Mouse (Mus musculus) layer of hippocampus, postnatal 14 days (tissue): ENCODE results near the gene Gna12. TPM values are rescaled to one million over a fixed set of nuclear protein-coding genes. Genes with fewer than 3 reads are reported as not detected.

Source experiments
- DNase-seq, 2 experiments: peaks; one replicate each; pipeline ENCODE4 v3.0.0; 2021 to 2022; ENCODE audit warnings: low spot score in 2 of 2, mixed read lengths in 1 of 2
- total RNA-seq, 2 experiments: library from RNA; stranded (reverse); gene quantifications; 2 replicates each; pipeline ENCODE4 v1.2.3; 2021

The Gna12 gene
- total RNA-seq, 2 experiments from 2014 or later: 88.7 to 96.0 TPM

DNA sequence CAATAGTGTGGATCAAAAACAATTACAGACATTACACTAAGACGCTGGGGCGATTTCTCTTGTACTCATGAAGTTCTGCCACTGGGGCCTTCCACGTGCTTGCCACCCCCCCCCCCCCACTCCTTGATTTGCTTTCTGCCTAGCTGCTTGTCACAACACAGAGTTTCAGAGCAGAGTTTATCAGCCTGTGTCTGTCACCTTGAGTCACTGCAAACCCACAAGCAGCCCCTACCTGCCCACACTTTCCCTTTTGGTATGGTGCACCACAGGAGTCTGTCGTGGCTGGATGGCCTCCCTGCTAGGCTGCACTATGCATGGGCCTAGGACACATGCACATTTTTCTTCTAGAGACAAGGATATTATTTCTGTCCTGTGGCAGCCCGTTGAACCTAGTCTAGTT lies 31.5 kb downstream of the Gna12 start:
- DNase-seq: no peak

DNA sequence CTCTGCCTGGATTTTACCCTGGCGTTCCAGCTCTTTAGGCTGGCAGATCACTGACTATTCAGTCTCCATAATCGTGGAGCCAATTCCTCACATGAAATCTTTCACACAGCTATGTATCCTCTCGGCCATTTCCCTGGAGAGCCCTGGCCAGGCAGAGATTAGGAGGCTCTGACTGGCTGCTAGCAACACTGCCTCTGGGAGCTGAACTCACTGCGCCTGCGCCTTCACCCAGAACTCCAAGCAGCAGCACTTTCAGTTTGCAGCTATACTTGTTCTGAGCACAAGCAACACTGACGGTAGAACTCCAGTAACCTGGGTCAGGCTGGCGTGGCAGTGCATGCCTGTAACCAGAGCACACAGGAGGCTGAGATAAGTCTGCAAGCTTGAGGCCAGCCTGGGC lies 32.1 kb downstream of the Gna12 start:
- DNase-seq: no peak

DNA sequence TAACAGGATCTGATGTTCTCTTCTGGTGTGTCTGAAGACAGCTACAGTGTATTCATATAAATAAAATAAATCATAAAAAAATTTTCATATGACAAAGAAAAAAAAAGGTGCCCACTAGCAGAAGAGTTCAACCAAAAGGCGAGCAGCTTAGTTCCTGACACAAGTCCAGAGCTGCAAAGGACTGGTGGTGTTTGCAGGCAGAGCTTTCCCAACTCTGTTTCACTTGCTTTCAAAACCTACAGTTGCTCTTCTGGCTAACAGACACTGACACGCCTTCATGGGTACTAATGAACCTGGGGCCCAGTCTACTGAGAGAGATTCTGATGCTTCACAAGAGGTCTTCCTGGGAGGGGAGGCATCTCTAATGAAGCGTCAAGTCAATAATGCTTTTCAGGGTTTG lies 34.2 kb downstream of the Gna12 start:
- DNase-seq: no peak

DNA sequence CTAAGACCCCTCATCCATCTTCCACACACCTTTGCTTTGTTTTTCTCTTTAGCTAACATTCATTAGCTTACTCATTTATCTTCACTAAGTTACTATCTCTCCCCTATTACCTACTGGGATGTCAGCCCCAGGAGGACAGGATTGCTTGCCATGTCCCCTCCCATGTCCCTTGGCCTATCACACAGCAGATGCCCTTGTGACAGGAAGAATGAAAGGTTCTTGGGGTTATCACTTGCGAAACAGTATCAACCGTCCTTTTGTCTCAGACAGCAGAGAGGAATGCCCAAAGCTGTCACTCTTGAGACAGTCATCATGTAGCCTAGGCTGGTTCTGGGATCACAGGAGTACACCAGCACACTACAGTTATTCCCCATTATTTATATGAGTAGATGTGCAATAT lies 35.1 kb downstream of the Gna12 start:
- DNase-seq: no peak

DNA sequence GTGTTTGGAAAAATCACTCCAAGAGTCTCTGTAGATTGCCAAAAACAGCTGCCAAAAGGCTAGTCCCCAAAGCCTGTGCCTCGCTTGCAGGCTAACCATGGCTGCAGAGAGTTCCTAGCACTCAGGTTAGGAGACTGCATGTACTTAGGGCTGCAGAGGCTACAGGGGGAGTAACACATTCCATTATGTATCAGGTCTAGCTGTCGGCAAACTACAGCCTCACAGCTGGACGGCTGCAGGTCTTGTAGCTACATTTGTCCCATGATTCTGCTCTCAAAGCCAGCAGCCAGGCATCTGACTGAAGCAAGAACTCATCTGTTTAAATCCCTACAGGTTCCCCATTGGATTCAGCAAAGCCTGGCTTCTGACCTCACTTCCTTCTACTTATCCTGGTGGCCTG lies 35.5 kb downstream of the Gna12 start:
- DNase-seq: no peak

DNA sequence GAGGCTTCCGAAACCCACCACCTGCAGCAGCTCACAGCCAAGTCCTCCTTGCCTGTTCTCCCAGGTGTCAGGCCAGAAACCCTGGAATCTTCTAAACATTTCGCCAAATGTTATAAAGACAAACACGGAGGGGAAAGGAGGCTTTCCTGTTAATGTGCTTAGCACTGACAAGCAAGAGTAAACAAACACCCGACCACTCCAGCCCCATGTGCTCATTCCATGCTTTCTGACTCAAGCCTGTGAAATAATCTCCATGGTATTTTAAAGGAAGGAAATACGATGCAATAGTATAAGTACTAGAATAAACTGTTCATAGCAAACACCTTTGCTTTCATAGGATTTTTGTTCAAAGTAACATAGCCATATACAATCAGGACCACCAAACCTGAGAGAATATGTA lies 38.0 kb downstream of the Gna12 start:
- no peak for DNase-seq

DNA sequence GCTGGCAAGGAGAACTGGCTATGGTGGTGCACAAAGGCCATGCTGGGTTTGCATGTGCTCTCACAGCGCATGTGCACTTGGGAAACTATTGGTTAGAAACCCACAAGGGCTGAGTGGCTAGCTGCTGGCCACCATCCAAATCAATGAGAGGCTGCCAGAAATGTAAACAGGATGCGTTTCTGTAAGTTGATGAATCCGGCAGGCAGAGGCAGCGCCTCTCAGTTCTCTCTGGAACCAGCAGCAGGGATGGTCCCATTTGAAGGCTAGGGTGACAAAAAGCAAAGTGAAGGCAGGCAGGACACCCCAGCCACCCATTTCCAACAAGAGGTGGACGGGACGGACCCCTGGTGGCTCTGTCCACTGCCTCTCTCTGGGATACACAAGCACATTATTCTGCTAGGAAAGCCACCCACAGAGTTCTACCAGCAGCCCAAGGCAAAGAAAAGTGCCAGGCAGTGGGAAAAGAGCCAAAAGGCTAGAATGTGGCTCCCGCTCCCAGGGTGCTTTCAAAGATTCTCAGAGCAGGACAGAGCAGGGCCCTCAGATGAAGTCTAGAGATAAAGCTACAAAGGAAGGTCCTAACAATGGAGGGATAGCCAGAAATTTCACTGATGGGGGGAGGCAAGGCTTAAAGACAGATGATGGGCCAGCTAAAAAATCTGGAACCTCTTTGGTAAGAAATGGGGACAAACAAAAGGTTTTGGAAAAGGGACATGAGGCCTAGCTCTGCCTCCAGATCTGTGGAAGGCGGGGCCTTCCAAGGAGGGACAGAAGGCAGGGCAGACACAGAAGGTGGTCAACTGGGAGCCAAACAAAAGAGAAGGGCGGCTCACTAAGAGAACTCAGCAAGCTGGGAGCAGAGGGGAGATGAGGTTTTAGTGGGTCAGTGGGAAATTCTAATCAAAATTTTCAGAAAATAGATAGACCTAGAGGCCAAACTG lies 39.0 kb downstream of the Gna12 start:
- DNase-seq: peak; percentile 51 to 70

DNA sequence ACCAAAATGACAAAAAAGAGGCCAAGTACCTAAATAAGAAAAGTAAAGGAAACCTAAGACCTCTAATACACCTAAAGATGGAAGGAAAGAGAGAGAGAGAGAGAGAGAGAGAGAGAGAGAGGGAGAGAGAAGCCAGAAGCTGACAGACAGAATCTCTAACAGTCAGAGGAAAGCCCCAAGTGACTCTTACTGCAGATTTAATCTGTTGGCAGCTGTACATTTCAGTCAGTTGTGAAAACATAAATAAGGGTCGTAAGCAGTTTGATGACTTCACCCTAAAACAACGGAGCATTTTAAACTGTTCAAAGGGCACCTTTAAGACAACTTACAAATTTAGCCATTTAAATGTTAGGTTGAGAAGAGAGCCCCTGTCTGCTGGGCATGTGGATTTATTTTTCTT lies 39.8 kb downstream of the Gna12 start:
- DNase-seq: no peak

DNA sequence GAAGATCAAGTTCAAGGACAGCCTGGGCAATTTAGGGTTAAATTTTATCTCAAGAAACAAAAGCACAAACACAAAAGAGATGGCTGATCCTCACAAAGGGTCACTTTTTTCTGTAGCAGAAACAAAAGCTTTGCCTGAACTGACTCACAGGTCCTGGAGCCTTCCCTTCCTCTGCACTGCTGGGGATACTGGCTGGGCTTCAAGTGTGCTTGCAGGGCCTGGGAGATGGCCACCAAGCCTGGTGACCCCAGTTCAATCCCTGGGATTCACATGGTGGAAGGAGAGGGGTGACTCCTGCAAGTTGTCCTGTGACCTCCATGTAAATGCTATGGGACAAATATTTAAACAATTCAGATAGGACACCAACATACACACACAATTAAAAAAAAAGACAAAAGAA lies 40.7 kb downstream of the Gna12 start:
- no peak for DNase-seq

DNA sequence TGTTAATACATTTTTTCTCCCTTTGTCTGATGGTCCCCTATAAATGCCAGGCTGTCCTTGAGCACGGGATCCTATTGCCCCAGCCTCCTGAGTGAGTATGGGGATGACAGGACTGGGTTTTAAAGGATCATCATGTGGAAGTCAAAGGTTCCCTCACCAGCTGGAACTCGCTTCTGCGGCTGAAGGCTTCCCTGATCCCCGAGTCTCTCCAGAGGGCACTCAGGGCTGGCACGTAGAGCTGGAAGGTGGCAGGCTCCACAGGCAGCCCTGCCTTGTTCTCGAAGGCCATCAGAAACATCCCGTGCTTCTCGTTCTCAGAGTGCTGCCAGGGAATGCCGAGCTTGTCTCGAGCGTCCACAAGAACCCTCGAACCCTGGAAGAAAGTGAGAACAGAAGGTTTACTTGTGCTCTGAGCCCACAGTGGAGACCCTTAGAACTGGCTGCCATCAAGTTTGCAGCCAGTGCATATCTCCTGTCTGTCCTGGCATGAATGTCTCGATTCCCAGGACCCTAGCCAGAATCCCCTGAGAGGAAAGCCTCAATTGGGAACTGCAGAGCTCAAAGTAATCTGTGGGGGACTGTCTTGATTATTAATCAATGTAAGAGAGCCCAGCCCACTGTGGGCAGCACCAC lies 44.9 kb downstream of the Gna12 start:
- DNase-seq: no peak

DNA sequence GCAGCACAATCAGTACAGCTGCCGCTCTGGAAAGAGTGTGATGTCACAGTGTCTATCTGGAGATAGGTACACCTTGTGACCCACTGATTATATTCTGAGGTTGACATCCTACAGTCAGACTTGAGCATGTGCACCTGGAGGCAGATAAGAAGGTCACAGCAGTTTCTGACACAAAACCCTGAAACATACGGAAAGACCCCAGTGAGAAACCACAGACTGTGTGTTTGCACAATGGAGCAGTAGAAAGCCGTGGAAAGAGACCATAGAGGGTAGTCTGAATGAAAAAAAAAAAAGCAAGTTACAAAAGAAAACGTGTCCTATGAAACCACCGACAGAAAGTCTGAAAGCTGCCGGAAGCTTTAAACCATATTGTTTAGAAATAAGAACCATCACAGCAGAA lies 45.9 kb downstream of the Gna12 start:
- DNase-seq: no peak

DNA sequence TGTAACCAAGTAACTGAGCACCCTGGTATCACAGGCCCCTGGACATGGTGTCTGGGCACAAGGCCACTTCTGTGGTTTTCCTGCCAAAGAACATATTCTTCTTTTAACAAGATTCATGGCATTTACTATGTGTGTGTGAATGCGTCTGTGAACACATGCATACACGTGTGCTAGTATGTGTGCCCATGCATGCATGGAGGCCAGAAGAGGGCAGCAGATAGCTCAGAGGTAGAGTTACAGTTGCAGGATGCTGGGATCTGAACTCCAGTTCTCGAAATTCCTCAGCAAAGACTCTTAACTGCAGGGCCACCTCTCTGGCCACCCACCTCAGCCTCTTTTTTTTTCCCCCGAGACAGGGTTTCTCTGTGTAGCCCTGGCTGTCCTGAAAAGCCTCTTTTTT lies 46.7 kb downstream of the Gna12 start:
- no peak for DNase-seq

DNA sequence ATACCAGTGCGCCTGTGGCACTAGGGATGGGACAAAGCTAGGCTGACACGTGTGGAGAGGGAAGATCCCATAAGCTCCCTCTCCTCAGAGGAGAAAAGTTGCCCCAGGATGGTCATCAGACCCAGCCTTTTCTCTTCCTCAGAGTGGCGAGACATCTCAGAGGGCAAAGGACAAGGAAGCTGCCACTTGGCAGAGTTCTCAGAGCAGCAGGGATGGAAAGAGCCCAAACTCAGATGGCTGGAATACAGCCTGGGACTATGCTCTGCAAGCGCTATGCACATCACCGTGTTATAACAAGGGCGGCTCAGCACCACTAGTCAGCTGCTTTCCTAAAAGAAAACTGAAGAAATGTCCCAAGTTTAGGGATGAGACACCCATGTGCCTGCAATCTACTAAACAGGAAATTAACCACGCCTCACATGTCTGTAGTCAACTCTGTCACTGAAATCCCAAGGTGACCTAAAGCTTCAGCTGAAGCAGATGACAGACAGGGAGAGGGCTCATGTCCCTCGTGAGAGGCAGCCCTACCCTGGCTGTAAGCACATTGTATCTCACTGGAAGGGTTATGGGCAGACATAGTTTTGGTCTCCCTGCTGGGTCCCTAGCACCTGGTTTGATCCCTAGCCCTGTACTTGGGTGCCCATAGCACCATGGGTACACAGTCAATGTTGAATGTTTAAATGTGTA lies 48.2 kb downstream of the Gna12 start:
- DNase-seq: no peak

DNA sequence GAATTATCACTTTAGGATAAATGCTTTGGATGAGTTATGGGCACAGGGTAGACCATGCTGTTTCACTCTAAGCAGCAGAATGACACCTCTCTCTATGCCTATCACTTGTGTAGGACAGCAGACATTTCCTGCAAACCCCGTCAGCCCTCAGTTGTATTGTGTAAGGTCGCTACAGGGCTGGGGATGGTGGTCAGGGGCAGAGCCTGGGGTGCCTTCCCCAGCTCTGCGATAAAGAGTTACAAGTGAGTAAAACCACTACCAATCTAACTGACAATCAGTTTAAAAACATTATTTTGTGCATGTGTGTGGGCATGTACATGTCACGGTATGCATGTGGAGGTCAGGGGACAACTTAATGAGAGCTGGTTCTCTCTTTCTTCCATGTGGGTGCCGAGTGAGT lies 49.1 kb downstream of the Gna12 start:
- DNase-seq: no peak

DNA sequence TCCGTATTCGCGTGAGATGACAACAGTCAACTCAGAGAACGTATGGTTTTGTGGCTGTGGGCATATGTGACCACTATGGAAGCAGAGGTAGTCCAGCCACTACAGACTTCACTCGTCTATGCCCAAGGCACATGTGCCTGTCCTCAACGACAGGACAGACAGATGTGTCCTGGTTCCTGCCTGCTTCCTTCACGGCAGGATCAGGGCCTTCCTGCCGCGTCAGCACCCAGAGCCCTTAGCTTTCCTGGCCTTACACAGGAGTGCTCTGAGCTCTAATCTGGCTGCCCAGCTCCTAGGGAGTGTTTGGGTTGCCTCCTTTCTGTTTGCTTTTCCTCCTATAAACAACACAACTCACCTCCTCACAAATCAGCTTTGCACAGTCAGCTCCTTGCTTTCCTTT lies 53.3 kb downstream of the Gna12 start:
- no peak for DNase-seq

DNA sequence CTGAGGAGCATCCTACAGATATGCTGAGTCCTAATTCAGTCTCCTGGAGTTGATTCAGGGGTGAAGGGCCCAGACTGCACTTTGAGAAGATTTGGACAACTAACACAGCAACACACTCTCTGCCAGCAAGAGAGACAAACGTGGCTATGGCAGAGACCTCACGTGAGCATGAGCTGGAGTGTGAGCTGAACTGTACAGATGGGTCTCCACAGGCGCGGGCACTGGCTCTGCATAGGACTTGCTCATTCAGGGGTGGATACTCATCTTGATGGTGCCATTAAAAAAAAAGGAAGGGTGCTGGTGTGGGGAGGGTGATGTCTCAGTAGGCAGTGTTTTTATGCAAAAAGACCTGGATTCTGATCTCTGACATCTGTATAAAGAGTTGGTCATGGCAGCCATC lies 55.1 kb downstream of the Gna12 start:
- DNase-seq: no peak

DNA sequence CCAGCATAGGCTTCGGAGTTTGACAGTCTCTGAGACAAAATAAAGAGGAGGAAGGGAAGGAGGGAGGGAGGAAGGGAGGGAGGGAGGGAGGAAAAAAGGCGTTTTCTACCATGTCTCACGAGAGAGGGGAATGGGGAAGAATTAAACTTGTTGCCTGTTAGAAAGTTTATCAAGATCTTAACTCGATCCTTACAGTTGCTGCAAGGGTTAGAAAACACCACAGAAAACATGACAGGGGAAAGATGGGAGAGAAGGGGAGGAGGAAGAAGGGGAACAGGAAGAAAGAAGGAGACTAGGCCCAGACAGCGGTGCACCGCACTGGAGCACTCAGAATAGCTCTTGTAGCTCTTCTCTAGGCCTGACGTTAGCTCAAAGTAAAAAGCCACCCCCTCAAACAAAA lies 58.1 kb downstream of the Gna12 start:
- no peak for DNase-seq

DNA sequence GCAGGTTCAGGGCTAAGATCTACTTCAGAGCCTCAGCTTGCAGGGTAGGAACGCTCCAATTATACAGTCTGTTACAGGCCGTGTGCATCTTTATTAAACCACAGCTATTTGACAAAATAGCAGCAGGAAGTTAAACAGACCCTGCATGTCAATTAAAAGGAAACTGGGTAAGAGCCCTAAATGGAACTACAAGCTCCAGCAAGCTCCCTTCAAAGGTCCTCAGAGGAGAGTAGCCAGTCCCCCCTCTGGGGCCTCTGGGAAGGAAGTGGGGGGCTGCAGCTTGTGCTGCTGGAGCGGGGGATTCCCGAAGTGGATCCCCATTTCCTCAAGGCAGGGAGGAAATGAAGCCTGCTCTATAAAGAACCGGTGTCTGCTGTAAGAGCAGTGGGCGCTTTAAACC lies 58.6 kb downstream of the Gna12 start:
- no peak for DNase-seq

DNA sequence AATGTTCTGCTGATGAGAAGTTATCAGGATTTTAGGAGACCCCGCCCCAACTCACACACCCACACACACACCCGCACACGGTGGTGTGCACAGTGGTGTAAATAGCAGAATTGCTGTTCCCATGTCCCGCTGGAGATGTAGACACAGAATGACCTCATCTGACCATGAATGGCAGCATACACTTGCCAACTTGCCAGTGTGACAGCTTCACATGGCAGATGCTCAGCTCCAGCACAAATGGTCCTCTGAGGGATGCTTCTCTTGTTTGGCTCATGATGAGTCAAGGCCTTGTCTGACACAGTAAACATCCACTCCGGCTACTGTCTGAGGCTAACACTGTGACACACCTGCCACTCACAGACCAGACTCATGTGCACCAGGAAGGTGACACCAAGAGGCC lies 61.9 kb downstream of the Gna12 start:
- peak; percentile 72 to 82 for DNase-seq

DNA sequence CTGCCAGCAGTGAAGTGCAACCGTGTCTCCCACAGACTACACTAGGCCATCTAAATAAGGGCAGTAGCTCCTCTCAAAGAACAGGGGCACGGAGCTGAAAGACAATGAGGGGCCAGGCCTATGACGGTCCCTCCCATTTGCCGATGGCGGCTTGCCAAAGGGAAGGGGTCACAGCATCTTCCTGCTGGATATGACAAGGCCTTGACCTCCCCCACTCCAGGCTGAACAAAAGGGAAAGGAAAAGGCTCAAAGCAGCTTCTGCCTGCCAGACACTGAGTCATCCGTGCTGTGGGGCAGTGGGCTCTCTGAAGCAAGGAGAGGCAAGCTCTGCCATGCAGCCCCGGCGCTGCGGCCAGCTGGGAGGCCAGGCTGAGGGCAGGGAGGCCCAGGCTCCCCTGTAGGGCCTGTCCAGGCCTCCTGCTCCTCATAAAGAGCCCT lies 62.5 kb downstream of the Gna12 start:
- peak; percentile 58 to 71 for DNase-seq

DNA sequence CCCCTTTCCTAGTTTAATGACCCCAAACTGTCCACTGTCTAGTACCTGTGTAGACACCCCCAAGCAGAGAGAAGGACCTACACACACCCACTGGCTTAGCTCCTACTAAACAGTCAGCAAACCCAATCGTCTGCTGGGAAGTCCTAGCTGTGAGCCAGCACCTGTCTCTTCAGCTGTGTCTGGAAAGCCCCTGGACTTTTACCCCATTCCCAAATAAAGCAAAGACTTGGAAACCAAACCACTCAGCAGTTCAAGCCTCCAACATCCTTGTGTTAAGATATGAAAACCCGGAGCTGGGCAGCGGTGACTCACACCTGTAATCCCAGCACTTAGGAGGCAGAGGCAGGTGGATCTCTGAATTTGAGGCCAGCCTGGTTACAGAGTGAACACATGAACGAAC lies 63.7 kb downstream of the Gna12 start:
- no peak for DNase-seq

DNA sequence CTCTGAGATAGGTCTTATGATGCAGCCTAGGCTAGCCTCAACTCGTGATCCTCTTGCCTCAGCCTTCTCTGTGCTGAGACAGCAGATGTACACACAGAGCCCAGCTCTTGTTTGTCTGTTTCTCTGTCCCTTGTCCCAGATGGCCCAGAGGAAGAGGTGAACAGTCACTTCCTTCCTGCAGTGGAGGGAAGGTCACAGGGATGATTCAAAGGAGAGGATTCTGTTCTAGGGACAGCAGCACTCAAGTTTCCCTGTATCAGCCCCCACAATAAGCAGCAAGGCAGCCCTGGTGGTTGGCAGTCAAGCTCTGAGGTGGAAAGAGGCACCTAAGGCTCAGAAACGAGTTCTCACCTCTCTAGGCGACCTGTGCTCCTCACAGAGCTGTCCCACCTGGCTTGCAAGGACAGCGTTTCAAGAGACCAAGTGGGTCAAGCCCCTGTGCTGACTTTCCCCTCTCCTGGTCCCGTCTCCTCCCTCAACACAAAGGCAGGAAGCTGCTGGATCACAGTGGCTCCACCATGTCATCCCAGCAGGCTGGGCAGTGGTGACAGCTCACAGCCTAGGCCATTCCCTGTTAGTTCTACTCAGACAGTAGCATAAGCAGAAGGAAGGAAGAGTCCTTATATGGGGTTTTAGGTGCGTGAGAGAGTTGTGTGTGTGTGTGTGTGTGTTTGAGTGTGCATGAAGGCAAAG lies 65.2 kb downstream of the Gna12 start:
- no peak for DNase-seq
